Mouse (Mus musculus) hindbrain, embryonic 16.5 days (tissue): ENCODE measurements around the gene Pfkp. TPM values are rescaled to one million over a fixed set of nuclear protein-coding genes. Genes with fewer than 3 reads are reported as not detected.

Experiments used
- ATAC-seq: fragments of 200-750 bp; cut with Nextera tagmentation; 2 replicates; pipeline ENCODE4 v1.8.0; 2017; ENCODE audit warnings: moderate TSS enrichment, moderate library complexity
- H3K27ac ChIP-seq: fragments of 300-500 bp; sonication (generic); 2 replicates; pipeline ENCODE4 v1.5.1; 2014; ENCODE audit warnings: low read depth, mild to moderate bottlenecking, control low read depth, low read length, moderate library complexity
- H3K27me3 ChIP-seq: fragments of 300-500 bp; sonication (generic); replicated peaks from 2 replicates; pipeline ENCODE4 v1.6.1; 2014; ENCODE audit warnings: low read length; ENCODE audit not compliant: control insufficient read depth, insufficient read depth
- H3K36me3 ChIP-seq: fragments of 300-500 bp; sonication (generic); 2 replicates; pipeline ENCODE4 v1.6.1; 2014; ENCODE audit warnings: mild to moderate bottlenecking, low read length, moderate library complexity, mixed read lengths; ENCODE audit not compliant: control insufficient read depth, insufficient read depth
- H3K4me1 ChIP-seq: fragments of 300-500 bp; sonication (generic); 2 replicates; pipeline ENCODE4 v1.6.1; 2014; ENCODE audit warnings: low read depth, low read length; ENCODE audit not compliant: control insufficient read depth, insufficient read depth
- H3K4me2 ChIP-seq: fragments of 300-500 bp; sonication (generic); 2 replicates; pipeline ENCODE4 v1.6.1; 2014; ENCODE audit warnings: mild to moderate bottlenecking, low read length, control low read depth, moderate library complexity
- H3K4me3 ChIP-seq: fragments of 300-500 bp; sonication (generic); 2 replicates; pipeline ENCODE4 v1.5.1; 2014; ENCODE audit warnings: mild to moderate bottlenecking, low read length, control low read depth, moderate library complexity
- H3K9ac ChIP-seq: fragments of 300-500 bp; sonication (generic); 2 replicates; pipeline ENCODE4 v1.6.1; 2014; ENCODE audit warnings: low read depth, mild to moderate bottlenecking, control low read depth, low read length, moderate library complexity
- H3K9me3 ChIP-seq: fragments of 300-500 bp; sonication (generic); 2 replicates; pipeline ENCODE4 v1.6.1; 2014; ENCODE audit warnings: mild to moderate bottlenecking, low read length, moderate library complexity; ENCODE audit not compliant: control insufficient read depth
- WGBS: fragments of 180-500 bp; shearing (Covaris S2); extraction: QIAGEN DNeasy Blood & Tissue Kit; methylation state at CpG from one replicate; pipeline ENCODE4 v1.1.7; 2014; 5-methylcytosine and 5-hydroxymethylcytosine counted together
- polyA plus RNA-seq: library from polyadenylated mRNA; unstranded; fragments of >200 nt; fragmentation: Nextera tagmentation; extraction: Ambion mirVana; gene quantifications from 2 replicates; pipeline ENCODE4 v1.2.1, GENCODE M21; 2015

Gene Pfkp
- polyA plus RNA-seq, 1 experiment from 2014 or later: 556 TPM

GRCm38 (mm10) chr13:6639507-6640030 lies 9.0 kb downstream of the Pfkp start:
- H3K27ac ChIP-seq: no peak overlapping the region
- no peaks in the 10 kb centered on the region for H3K4me1 ChIP-seq
- no peak for ATAC-seq
- H3K4me3 ChIP-seq: no peak overlapping the region
- peaks cover 5% of the 10 kb centered on the region for H3K36me3 ChIP-seq
- no peak overlapping the region for H3K9ac ChIP-seq
- H3K27me3 ChIP-seq: no peaks in the 10 kb centered on the region
- no peaks in the 10 kb centered on the region for H3K9me3 ChIP-seq
- H3K4me2 ChIP-seq: no peak overlapping the region
- WGBS: 78% methylated on average over 5 of the region's 5 CpGs

GRCm38 (mm10) chr13:6638976-6639375 lies 9.6 kb downstream of the Pfkp start:
- 92% methylated on average over 3 of the region's 3 CpGs for WGBS

GRCm38 (mm10) chr13:6638425-6638824 lies 10.2 kb downstream of the Pfkp start:
- Histone ChIP-seq H3K9ac (no peak overlapping the region), H3K4me1 (no peaks in the 10 kb centered on the region), H3K36me3 (peaks cover 5% of the 10 kb centered on the region), H3K27ac (no peak overlapping the region), H3K27me3 (no peaks in the 10 kb centered on the region), H3K9me3 (no peaks in the 10 kb centered on the region), H3K4me2 (no peak overlapping the region), H3K4me3 (no peak overlapping the region)
- 57% methylated on average over 1 of the region's 1 CpGs for WGBS
- no peak for ATAC-seq

More at GRCm38 (mm10) chr13:6638976-6639375, 9.6 kb downstream of the Pfkp start:
- H3K4me3 ChIP-seq: no peak overlapping the region
- no peak overlapping the region for H3K9ac ChIP-seq
- no peak overlapping the region for H3K27ac ChIP-seq
- no peak for ATAC-seq
- peaks cover 5% of the 10 kb centered on the region for H3K36me3 ChIP-seq
- no peak overlapping the region for H3K4me2 ChIP-seq
- no peaks in the 10 kb centered on the region for H3K9me3 ChIP-seq
- H3K4me1 ChIP-seq: no peaks in the 10 kb centered on the region
- H3K27me3 ChIP-seq: no peaks in the 10 kb centered on the region

- H3K4me1 ChIP-seq: no peaks in the 10 kb centered on the region
- no peak overlapping the region for H3K4me3 ChIP-seq
- 92% methylated on average over 6 of the region's 7 CpGs for WGBS
- H3K4me2 ChIP-seq: no peak overlapping the region
- H3K9ac ChIP-seq: no peak overlapping the region
- H3K9me3 ChIP-seq: no peaks in the 10 kb centered on the region
- no peaks in the 10 kb centered on the region for H3K27me3 ChIP-seq
- H3K36me3 ChIP-seq: peaks cover 4% of the 10 kb centered on the region
- ATAC-seq: no peak
- no peak overlapping the region for H3K27ac ChIP-seq
Measured at GRCm38 (mm10) chr13:6637534-6638124, 10.9 kb downstream of the Pfkp start.

- ATAC-seq: no peak
- Histone ChIP-seq H3K9ac (no peak overlapping the region), H3K36me3 (peaks cover 2% of the 10 kb centered on the region; the same call in 1 of the 2 replicates), H3K4me1 (no peaks in the 10 kb centered on the region), H3K9me3 (no peaks in the 10 kb centered on the region), H3K27me3 (no peaks in the 10 kb centered on the region), H3K4me2 (no peak overlapping the region), H3K4me3 (no peak overlapping the region), H3K27ac (no peak overlapping the region)
- 73% methylated on average over 4 of the region's 4 CpGs for WGBS
Measured at GRCm38 (mm10) chr13:6636976-6637375, 11.6 kb downstream of the Pfkp start.

GRCm38 (mm10) chr13:6636520-6636919 lies 12.1 kb downstream of the Pfkp start:
- H3K4me1 ChIP-seq: no peaks in the 10 kb centered on the region
- no peak for ATAC-seq

GRCm38 (mm10) chr13:6635138-6636076 lies 13.2 kb downstream of the Pfkp start:
- no peak for ATAC-seq
- WGBS: 78% methylated on average over 11 of the region's 11 CpGs
- no peaks in the 10 kb centered on the region for H3K9me3 ChIP-seq
- H3K36me3 ChIP-seq: peaks cover 2% of the 10 kb centered on the region; the same call in 1 of the 2 replicates
- no peak overlapping the region for H3K4me2 ChIP-seq
- H3K27ac ChIP-seq: no peak overlapping the region
- no peaks in the 10 kb centered on the region for H3K27me3 ChIP-seq
- no peak overlapping the region for H3K9ac ChIP-seq
- no peaks in the 10 kb centered on the region for H3K4me1 ChIP-seq
- no peak overlapping the region for H3K4me3 ChIP-seq

More at GRCm38 (mm10) chr13:6636520-6636919, 12.1 kb downstream of the Pfkp start:
- no peak overlapping the region for H3K27ac ChIP-seq
- WGBS: 55% methylated on average over 6 of the region's 6 CpGs
- no peak overlapping the region for H3K4me2 ChIP-seq
- H3K9ac ChIP-seq: no peak overlapping the region
- no peaks in the 10 kb centered on the region for H3K27me3 ChIP-seq
- H3K36me3 ChIP-seq: peaks cover 2% of the 10 kb centered on the region; the same call in 1 of the 2 replicates
- no peak overlapping the region for H3K4me3 ChIP-seq
- no peaks in the 10 kb centered on the region for H3K9me3 ChIP-seq

GRCm38 (mm10) chr13:6634063-6634462 lies 14.5 kb downstream of the Pfkp start:
- 90% methylated on average over 12 of the region's 12 CpGs for WGBS
- H3K4me2 ChIP-seq: no peak overlapping the region
- ATAC-seq: no peak

GRCm38 (mm10) chr13:6633524-6633923 lies 15.1 kb downstream of the Pfkp start:
- no peak overlapping the region for H3K4me2 ChIP-seq
- H3K36me3 ChIP-seq: peaks cover 2% of the 10 kb centered on the region; the same call in 1 of the 2 replicates
- no peak for ATAC-seq
- H3K9me3 ChIP-seq: no peaks in the 10 kb centered on the region
- H3K4me1 ChIP-seq: no peaks in the 10 kb centered on the region
- WGBS: 75% methylated on average over 7 of the region's 7 CpGs
- no peaks in the 10 kb centered on the region for H3K27me3 ChIP-seq
- no peak overlapping the region for H3K27ac ChIP-seq
- no peak overlapping the region for H3K9ac ChIP-seq
- no peak overlapping the region for H3K4me3 ChIP-seq

More at GRCm38 (mm10) chr13:6634063-6634462, 14.5 kb downstream of the Pfkp start:
- Histone ChIP-seq H3K27ac (no peak overlapping the region), H3K9me3 (no peaks in the 10 kb centered on the region), H3K36me3 (peaks cover 2% of the 10 kb centered on the region; the same call in 1 of the 2 replicates), H3K27me3 (no peaks in the 10 kb centered on the region), H3K4me1 (no peaks in the 10 kb centered on the region), H3K9ac (no peak overlapping the region), H3K4me3 (no peak overlapping the region)
